Mouse (Mus musculus) forebrain, embryonic 16.5 days (tissue): Measurements from ENCODE around the gene Noct. TPM values are rescaled to one million over a fixed set of nuclear protein-coding genes. Genes with fewer than 3 reads are reported as not detected.
"Not testable (repeated sequence)": the region's sequence is repeated elsewhere in the genome, so short reads cannot be mapped to it uniquely, and the experiment has no call there.

ENCODE experiments used
- ATAC-seq: fragments of 200-750 bp; cut with Nextera tagmentation; 2 replicates; pipeline ENCODE4 v1.8.0; 2017; ENCODE audit warnings: mild to moderate bottlenecking, moderate library complexity
- H3K27ac ChIP-seq: fragments of 300-500 bp; sonication (generic); 2 replicates; pipeline ENCODE4 v1.5.1; 2014; ENCODE audit warnings: low read length, control low read depth
- H3K27me3 ChIP-seq: fragments of 300-500 bp; sonication (generic); replicated peaks from 2 replicates; pipeline ENCODE4 v1.6.1; 2014; ENCODE audit warnings: low read length; ENCODE audit not compliant: control insufficient read depth, insufficient read depth
- H3K36me3 ChIP-seq: fragments of 300-500 bp; sonication (generic); 2 replicates; pipeline ENCODE4 v1.6.1; 2014; ENCODE audit not compliant: control insufficient read depth, insufficient read depth
- H3K4me1 ChIP-seq: fragments of 300-500 bp; sonication (generic); replicated peaks from 2 replicates; pipeline ENCODE4 v1.6.1; 2014; ENCODE audit warnings: low read length; ENCODE audit not compliant: control insufficient read depth, insufficient read depth
- H3K4me2 ChIP-seq: fragments of 300-500 bp; sonication (generic); 2 replicates; pipeline ENCODE4 v1.6.1; 2014; ENCODE audit warnings: mild to moderate bottlenecking, low read length, control low read depth
- H3K4me3 ChIP-seq: fragments of 300-500 bp; sonication (generic); replicated peaks from 2 replicates; pipeline ENCODE4 v1.5.1; 2014; ENCODE audit warnings: mild to moderate bottlenecking, low read length, control low read depth
- H3K9ac ChIP-seq: fragments of 300-500 bp; sonication (generic); replicated peaks from 2 replicates; pipeline ENCODE4 v1.6.1; 2014; ENCODE audit warnings: low read depth, low read length, control low read depth
- H3K9me3 ChIP-seq: fragments of 300-500 bp; sonication (generic); 2 replicates; pipeline ENCODE4 v1.6.1; 2016; ENCODE audit warnings: low read length; ENCODE audit not compliant: control insufficient read depth
- WGBS: fragments of 180-500 bp; shearing (Covaris S2); extraction: QIAGEN DNeasy Blood & Tissue Kit; methylation state at CpG from one replicate; pipeline ENCODE4 v1.1.7; 2014; 5-methylcytosine and 5-hydroxymethylcytosine counted together
- polyA plus RNA-seq: library from polyadenylated mRNA; unstranded; fragments of >200 nt; fragmentation: Nextera tagmentation; extraction: Ambion mirVana; gene quantifications from 2 replicates; pipeline ENCODE4 v1.2.1, GENCODE M21; 2015

The Noct gene
- polyA plus RNA-seq = 21.3 and 23.0 TPM in 2 replicates

DNA sequence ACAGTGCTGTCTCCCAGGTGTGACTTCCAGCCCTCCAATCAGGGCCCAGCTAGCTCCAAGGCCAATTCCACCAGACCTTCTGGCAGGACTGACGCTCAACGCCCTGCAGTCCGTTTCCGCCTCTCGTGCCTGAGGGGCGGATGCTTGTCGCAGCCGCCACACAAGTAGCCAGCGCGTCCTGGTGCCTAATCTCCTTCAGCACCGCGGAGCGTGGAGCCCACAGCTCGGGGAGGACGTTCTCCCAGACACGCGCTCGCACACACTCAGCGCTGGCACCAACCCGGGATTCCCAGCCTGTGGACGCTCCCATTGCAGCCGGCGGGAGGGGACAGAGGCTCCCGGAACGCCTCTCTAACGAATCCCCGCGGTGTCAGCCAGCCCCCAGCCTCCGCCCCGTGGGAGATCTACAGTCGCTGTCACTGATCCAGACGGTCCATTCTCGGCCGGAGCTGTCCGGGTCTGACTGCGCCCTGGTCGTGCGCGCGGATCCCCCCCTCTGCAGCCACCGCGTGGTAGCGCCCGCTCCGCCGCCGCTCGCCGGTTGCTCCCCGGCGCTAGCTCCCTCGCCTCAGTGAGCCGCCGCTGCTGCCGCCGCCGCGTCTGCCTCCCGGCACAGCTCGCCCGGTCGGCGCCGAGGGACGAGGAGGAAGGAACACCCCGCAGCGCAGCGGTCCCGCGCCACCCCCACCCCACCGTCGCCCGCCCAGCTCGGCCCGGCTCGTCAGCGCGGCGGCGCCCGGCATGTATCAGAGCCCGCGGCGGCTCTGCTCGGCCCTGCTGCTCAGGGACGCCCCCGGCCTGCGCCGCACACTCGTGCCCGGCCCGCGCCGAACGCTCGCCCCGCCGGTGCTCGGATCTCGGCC is at the start of gene Noct:
TSS of gene Noct (plus strand) at position 85 of the 863 bp plus-strand sequence.
- Histone ChIP-seq H3K27me3 (no peaks in the 10 kb centered on the region), H3K4me2 (peak within 1 kb of the TSS; percentile 79), H3K27ac (peak within 1 kb of the TSS; percentile 98), H3K9ac (peak within 1 kb of the TSS; percentile 95), H3K4me3 (peak within 1 kb of the TSS; percentile 84), H3K9me3 (no peaks in the 10 kb centered on the region), H3K4me1 (peaks cover 22% of the 10 kb centered on the region), H3K36me3 (no peaks in the 10 kb centered on the region)
- under 1% methylated on average over 77 of the region's 100 CpGs for WGBS
- ATAC-seq = peak; percentile 91

DNA sequence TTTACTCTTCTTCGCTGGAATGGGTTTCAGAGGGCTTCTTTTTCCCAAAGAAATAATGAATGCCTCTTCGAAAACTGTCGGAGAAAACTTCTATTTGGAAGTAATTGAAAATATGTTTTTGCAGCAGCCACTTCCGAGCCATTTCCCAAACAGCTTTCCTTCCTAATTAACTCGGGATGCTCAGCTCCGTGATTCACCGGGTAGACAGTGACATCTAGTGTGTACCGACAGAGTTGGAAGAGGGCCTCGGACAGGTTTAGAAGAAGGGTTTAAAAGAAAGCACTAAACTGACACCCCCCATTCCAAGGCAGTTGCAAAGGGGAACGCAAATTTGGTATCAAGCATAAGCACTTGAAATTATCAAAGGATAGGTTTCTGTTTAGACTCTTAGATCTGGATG is 46.1 kb upstream of the Noct start:
- Histone ChIP-seq H3K27me3 (no peaks in the 10 kb centered on the region), H3K4me2 (no peak overlapping the region), H3K9ac (no peak overlapping the region), H3K4me3 (no peak overlapping the region), H3K36me3 (no peaks in the 10 kb centered on the region), H3K4me1 (0 out of 2 replicates have a peak, but pooled peaks cover 3% of the 10 kb centered on the region), H3K9me3 (no peaks in the 10 kb centered on the region), H3K27ac (no peak overlapping the region)
- no peak for ATAC-seq
- WGBS = 27% methylated on average over 10 of the region's 10 CpGs

GRCm38 (mm10) chr3:51179460-51180146 is 44.6 kb upstream of the Noct start:
- Histone ChIP-seq H3K9me3 (no peaks in the 10 kb centered on the region), H3K27ac (no peak overlapping the region), H3K4me3 (no peak overlapping the region), H3K4me2 (no peak overlapping the region), H3K4me1 (0 out of 2 replicates have a peak, but pooled peaks cover 3% of the 10 kb centered on the region), H3K27me3 (no peaks in the 10 kb centered on the region), H3K36me3 (no peaks in the 10 kb centered on the region), H3K9ac (no peak overlapping the region)
- WGBS = 64% methylated on average over 6 of the region's 6 CpGs
- peak; percentile 49; the same call in 1 of the 2 replicates for ATAC-seq

GRCm38 (mm10) chr3:51180341-51180940 is 43.8 kb upstream of the Noct start:
- no peaks in the 10 kb centered on the region for H3K36me3 ChIP-seq
- H3K4me1 ChIP-seq = 0 out of 2 replicates have a peak, but pooled peaks cover 3% of the 10 kb centered on the region
- WGBS = 64% methylated on average over 8 of the region's 8 CpGs
- H3K27ac ChIP-seq = no peak overlapping the region
- ATAC-seq = peak; percentile 21; the same call in 1 of the 2 replicates
- H3K27me3 ChIP-seq = no peaks in the 10 kb centered on the region
- no peak overlapping the region for H3K4me2 ChIP-seq
- H3K4me3 ChIP-seq = no peak overlapping the region
- H3K9ac ChIP-seq = no peak overlapping the region
- H3K9me3 ChIP-seq = no peaks in the 10 kb centered on the region

DNA sequence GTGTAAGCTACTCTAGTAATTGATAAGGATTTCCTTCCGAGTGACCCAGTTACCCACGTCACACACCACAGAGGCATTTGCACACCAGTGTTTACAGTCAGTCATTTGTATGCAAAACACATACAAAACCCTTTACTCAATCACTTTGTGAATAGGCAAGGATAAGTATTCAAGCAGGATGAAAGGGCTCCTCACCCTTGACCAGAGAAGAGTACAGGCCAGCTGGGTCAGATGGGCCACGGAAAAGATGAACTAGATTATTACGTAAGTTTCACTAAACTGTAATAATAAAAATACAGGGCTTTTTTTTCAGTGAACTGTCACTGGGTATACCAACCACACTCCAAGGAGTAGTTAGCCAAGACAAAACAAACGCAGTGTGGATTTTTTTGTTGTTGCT is 41.8 kb upstream of the Noct start:
- WGBS = 46% methylated on average over 5 of the region's 5 CpGs
- Histone ChIP-seq H3K4me3 (no peak overlapping the region), H3K27me3 (no peaks in the 10 kb centered on the region), H3K4me1 (0 out of 2 replicates have a peak, but pooled peaks cover 3% of the 10 kb centered on the region), H3K9me3 (no peaks in the 10 kb centered on the region), H3K36me3 (no peaks in the 10 kb centered on the region), H3K4me2 (no peak overlapping the region), H3K27ac (no peak overlapping the region), H3K9ac (no peak overlapping the region)
- no peak for ATAC-seq

- H3K9ac ChIP-seq, H3K4me2 ChIP-seq, H3K4me3 ChIP-seq, H3K4me1 ChIP-seq, ATAC-seq, H3K9me3 ChIP-seq, H3K36me3 ChIP-seq, H3K27me3 ChIP-seq, H3K27ac ChIP-seq: not testable (repeated sequence)
- WGBS = 79% methylated on average over 1 of the region's 1 CpGs
Observed at GRCm38 (mm10) chr3:51183508-51183907, 40.7 kb upstream of the Noct start.

GRCm38 (mm10) chr3:51183967-51184366 is 40.3 kb upstream of the Noct start:
- not testable (repeated sequence) for H3K4me3 ChIP-seq, ATAC-seq, H3K9ac ChIP-seq, H3K4me1 ChIP-seq, H3K4me2 ChIP-seq, H3K27me3 ChIP-seq, H3K9me3 ChIP-seq, H3K27ac ChIP-seq, H3K36me3 ChIP-seq
- WGBS = 75% methylated on average over 3 of the region's 3 CpGs

DNA sequence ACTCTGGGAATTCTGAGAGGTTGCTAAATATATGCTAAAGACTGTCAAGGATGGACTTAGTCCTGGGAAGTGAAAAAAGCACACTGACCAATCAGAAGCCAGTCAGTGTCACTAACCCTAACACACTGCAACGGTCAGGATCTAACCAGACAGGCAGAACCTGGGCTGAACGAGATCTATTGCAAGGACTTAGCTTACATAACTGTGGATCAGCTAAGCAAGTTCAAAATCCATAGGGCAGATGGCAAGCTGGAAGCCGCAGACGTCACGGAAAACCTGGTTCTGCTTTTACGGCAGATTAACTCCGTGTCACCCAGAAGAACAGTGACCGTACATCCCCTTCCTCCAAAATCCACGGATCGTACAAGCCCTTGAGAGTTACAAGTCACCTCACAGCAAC is 39.5 kb upstream of the Noct start:
- H3K4me1 ChIP-seq = 0 out of 2 replicates have a peak, but pooled peaks cover 2% of the 10 kb centered on the region
- 78% methylated on average over 10 of the region's 10 CpGs for WGBS
- H3K4me3 ChIP-seq = no peak overlapping the region
- no peak for ATAC-seq
- no peak overlapping the region for H3K27ac ChIP-seq
- H3K27me3 ChIP-seq = no peaks in the 10 kb centered on the region
- no peak overlapping the region for H3K4me2 ChIP-seq
- H3K9ac ChIP-seq = no peak overlapping the region
- no peaks in the 10 kb centered on the region for H3K36me3 ChIP-seq
- H3K9me3 ChIP-seq = no peaks in the 10 kb centered on the region

- WGBS = 75% methylated on average over 7 of the region's 7 CpGs
- H3K9me3 ChIP-seq = no peaks in the 10 kb centered on the region
- no peaks in the 10 kb centered on the region for H3K36me3 ChIP-seq
- no peak for ATAC-seq
- no peak overlapping the region for H3K27ac ChIP-seq
- no peak overlapping the region for H3K4me3 ChIP-seq
- no peaks in the 10 kb centered on the region for H3K4me1 ChIP-seq
- no peaks in the 10 kb centered on the region for H3K27me3 ChIP-seq
- H3K4me2 ChIP-seq = no peak overlapping the region
- H3K9ac ChIP-seq = no peak overlapping the region
Observed at GRCm38 (mm10) chr3:51185406-51185805, 38.8 kb upstream of the Noct start.
